Mouse (Mus musculus) C2C12 (cell line): ENCODE measurements around the gene Abcg1. TPM values are rescaled to one million over a fixed set of nuclear protein-coding genes. Genes with fewer than 3 reads are reported as not detected.

ENCODE experiments used
- H3K27me3 ChIP-seq: one replicate; pipeline ENCODE4 v1.6.1; 2011; ENCODE audit not compliant: control insufficient read depth, insufficient read depth, insufficient read length
- H3K36me3 ChIP-seq: one replicate; pipeline ENCODE4 v1.6.1; 2011; ENCODE audit not compliant: control insufficient read depth, insufficient read depth
- H3K4me3 ChIP-seq: one replicate; pipeline ENCODE4 v1.5.1; 2011; ENCODE audit warnings: mild to moderate bottlenecking, control low read depth; ENCODE audit not compliant: poor library complexity, insufficient read depth, severe bottlenecking
- H3K79me2 ChIP-seq: one replicate; pipeline ENCODE4 v1.6.1; 2011; ENCODE audit not compliant: control insufficient read depth, insufficient read depth
- H3K79me3 ChIP-seq: one replicate; pipeline ENCODE4 v1.6.1; 2011; ENCODE audit warnings: low read depth, control low read depth
- H3ac ChIP-seq: one replicate; pipeline ENCODE3; 2011; ENCODE audit warnings: low read depth; ENCODE audit not compliant: control insufficient read depth, insufficient read length
- CEBPB ChIP-seq: IDR thresholded peaks from one replicate; pipeline ENCODE4 v1.6.1; 2011; ENCODE audit warnings: low read depth, mild to moderate bottlenecking, control low read depth, moderate library complexity
- CTCF ChIP-seq: IDR thresholded peaks from one replicate; pipeline ENCODE4 v1.5.1; 2011; ENCODE audit not compliant: control insufficient read depth, insufficient read depth, insufficient read length
- FOSL1 ChIP-seq: IDR thresholded peaks from one replicate; pipeline ENCODE4 v1.8.0; 2011; ENCODE audit warnings: mild to moderate bottlenecking, low read length; ENCODE audit not compliant: poor library complexity, insufficient read depth, severe bottlenecking
- MAX ChIP-seq: IDR thresholded peaks from one replicate; pipeline ENCODE4 v1.6.1; 2011; ENCODE audit warnings: mild to moderate bottlenecking, control low read depth
- MYOD1 ChIP-seq: IDR thresholded peaks from one replicate; pipeline ENCODE4 v1.6.1; 2011; ENCODE audit warnings: low read depth; ENCODE audit not compliant: control insufficient read depth, insufficient read length
- MYOG ChIP-seq: IDR thresholded peaks from one replicate; pipeline ENCODE4 v1.6.1; 2011; ENCODE audit not compliant: control insufficient read depth, insufficient read length; ENCODE audit errors: extremely low read depth
- USF1 ChIP-seq: IDR thresholded peaks from one replicate; pipeline ENCODE4 v1.6.1; 2011; ENCODE audit warnings: low read depth, mild to moderate bottlenecking, control low read depth, moderate library complexity
- polyA plus RNA-seq: library from polyadenylated mRNA; unstranded; fragments of >200 nt; fragmentation: generic; extraction: Trizol; gene quantifications from one replicate; pipeline ENCODE4 v1.2.1, GENCODE M21; 2012; ENCODE audit warnings: missing spikeins

The Abcg1 gene
- polyA plus RNA-seq, 1 experiment = 0.46 TPM

DNA sequence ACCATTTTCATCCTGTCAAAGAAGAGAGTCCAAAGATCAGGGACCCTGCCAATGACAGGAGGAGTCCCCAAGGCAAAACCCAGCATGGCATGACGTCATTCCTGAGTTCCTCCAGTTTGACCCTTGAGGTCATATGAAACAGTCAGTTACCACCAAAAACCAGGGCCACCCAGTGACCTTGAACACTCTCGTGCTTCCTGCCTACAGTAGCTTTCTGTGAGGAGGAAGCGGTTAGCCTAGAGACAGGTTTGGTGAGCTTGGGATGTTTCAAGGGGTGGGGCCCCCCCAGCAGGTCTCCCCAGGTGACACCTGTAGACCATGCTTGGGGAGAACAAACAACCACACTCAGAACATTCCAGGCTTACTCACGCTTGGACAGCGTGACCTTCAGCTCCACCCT lies 20.1 kb downstream of the Abcg1 start:
- H3K27me3 ChIP-seq = no peaks in the 10 kb centered on the region
- no peak overlapping the region for H3K4me3 ChIP-seq
- TF ChIP-seq CEBPB (no peak), USF1 (no peak), MYOD1 (no peak), FOSL1 (no peak), MYOG (no peak), CTCF (no peak), MAX (no peak)
- no peak overlapping the region for H3ac ChIP-seq
- H3K36me3 ChIP-seq = no peaks in the 10 kb centered on the region
- H3K79me2 ChIP-seq = no peaks in the 10 kb centered on the region
- H3K79me3 ChIP-seq = no peaks in the 10 kb centered on the region

DNA sequence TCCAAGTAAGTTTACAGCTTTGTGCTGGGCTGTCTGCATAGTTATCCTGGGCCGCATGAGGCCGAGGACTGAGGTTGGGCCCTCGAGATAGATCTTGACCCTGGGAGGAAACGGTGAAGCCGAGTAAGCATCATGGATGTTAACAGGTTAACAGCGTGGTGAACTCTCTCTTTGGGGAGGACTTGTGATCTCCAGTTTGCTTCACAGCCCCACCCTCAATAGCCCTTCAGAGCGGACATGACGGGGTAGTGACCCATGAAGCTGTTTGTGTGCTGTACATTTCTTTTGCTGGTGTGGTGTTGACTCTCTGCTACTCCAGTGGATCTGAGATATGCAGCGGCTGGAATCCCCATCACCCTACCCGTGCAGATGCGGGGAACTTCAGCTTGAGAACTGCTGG lies 21.1 kb downstream of the Abcg1 start:
- no peak overlapping the region for H3ac ChIP-seq
- no peak overlapping the region for H3K4me3 ChIP-seq
- TF ChIP-seq FOSL1 (no peak), MYOG (no peak), USF1 (no peak), CTCF (no peak), MAX (no peak), MYOD1 (no peak), CEBPB (no peak)
- no peaks in the 10 kb centered on the region for H3K27me3 ChIP-seq
- H3K79me2 ChIP-seq = no peaks in the 10 kb centered on the region
- H3K79me3 ChIP-seq = no peaks in the 10 kb centered on the region
- H3K36me3 ChIP-seq = no peaks in the 10 kb centered on the region

DNA sequence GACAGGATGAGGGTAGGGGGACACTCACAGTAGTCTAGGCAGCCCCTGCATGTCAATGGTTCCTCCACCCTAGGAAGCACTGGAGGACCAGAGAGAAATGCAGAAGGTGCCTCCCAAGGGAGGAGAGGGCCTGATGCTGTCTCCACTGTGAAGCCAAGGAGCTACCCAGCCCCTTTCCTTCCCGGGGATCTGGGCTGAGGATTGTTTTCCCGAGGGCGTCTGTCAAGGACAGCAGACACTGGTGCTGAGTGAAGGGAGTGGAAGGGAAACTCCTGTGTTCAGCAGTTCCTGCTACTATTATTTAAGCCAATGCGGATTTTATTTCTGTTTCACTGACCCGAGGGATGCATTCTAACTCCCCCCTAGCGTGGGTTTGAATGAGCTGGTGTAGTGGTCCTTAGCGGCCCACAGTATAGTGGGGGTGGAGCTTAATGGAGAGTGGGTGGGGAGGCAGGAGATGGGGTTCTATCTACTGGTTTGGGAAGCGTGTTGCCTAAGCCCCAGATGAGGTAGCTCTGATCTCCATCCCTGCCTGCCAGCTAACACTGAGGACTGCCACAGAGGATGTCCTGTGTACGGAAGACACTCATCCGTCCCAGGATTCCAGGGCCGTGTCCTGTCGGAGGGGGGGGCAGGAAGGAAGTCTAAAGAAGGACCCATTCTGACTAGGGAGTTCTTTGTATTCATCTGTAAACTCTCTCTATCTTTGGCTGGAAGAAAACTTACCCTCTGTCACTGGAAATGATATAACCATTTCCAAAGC lies 21.8 kb downstream of the Abcg1 start:
- no peak overlapping the region for H3ac ChIP-seq
- no peaks in the 10 kb centered on the region for H3K79me2 ChIP-seq
- H3K27me3 ChIP-seq = no peaks in the 10 kb centered on the region
- TF ChIP-seq CTCF = no peak
- no peak for TF ChIP-seq MYOG
- no peak for TF ChIP-seq MYOD1
- TF ChIP-seq FOSL1 = no peak
- TF ChIP-seq MAX = no peak
- no peak for TF ChIP-seq USF1
- TF ChIP-seq CEBPB = no peak
- no peaks in the 10 kb centered on the region for H3K79me3 ChIP-seq
- no peak overlapping the region for H3K4me3 ChIP-seq
- H3K36me3 ChIP-seq = no peaks in the 10 kb centered on the region

DNA sequence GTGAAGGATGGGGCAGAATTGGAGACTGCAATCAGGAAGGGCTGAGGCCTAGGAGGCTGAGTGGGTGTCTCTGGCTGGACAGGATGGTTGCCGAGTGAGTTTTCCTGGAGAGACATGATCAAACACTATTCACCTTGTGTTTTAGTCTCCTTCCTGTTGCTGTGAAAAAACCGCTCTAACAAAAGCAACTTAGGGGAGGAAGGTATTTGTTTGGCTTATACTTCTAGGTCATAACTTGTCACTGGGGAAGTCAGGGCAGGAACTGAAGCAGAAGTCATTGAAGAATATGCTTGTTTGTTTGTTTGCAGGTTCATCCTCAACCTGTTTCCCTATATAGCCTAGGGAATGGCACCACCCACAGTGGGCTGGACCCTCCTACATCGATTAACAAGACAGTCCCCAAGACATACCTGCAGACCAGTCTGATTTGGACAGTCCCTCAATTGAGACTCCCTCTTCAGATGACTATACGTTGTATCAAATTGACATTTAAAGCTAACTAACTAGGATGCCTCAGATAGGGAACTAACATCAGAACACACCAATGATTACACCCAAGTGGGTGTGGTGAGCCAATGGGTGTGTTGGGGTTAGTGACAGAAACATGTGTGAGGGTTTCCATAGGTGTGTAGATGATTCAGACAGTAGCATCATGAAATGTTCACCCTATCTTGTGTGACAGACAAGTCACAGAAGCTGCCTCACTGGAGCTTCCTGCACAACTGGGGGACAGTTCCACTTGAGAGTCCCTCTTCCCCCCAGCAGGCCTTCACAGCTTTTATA lies 25.0 kb downstream of the Abcg1 start:
- TF ChIP-seq CEBPB (no peak), MYOG (no peak)
- Histone ChIP-seq H3K79me3 (no peaks in the 10 kb centered on the region), H3K4me3 (no peak overlapping the region), H3K79me2 (no peaks in the 10 kb centered on the region), H3ac (no peak overlapping the region), H3K27me3 (no peaks in the 10 kb centered on the region), H3K36me3 (no peaks in the 10 kb centered on the region)

GRCm38 (mm10) chr17:31085519-31085918 lies 28.0 kb downstream of the Abcg1 start:
- no peaks in the 10 kb centered on the region for H3K27me3 ChIP-seq
- H3K4me3 ChIP-seq = no peak overlapping the region
- TF ChIP-seq USF1 = no peak
- TF ChIP-seq FOSL1 = no peak
- TF ChIP-seq MYOG = no peak
- TF ChIP-seq CEBPB = no peak
- no peak for TF ChIP-seq MAX
- TF ChIP-seq MYOD1 = no peak
- TF ChIP-seq CTCF = no peak
- no peak overlapping the region for H3ac ChIP-seq
- no peaks in the 10 kb centered on the region for H3K36me3 ChIP-seq
- H3K79me2 ChIP-seq = no peaks in the 10 kb centered on the region
- H3K79me3 ChIP-seq = no peaks in the 10 kb centered on the region
